Mouse (Mus musculus) left cerebral cortex, adult 2 months (tissue): Measurements from ENCODE around the gene Calu. TPM values are rescaled to one million over a fixed set of nuclear protein-coding genes. Genes with fewer than 3 reads are reported as not detected.
A peak's percentile ranks its signal among the peaks of the same experiment; 100 is the strongest.

ENCODE experiments used
- DNase-seq, 2 experiments: peaks; one replicate each; pipeline ENCODE4 v3.0.0; 2021 to 2022; ENCODE audit warnings: low spot score in 2 of 2, mixed read lengths in 1 of 2; ENCODE audit errors: extremely low spot score in 1 of 2
- H3K27ac ChIP-seq: fragments of 200-600 bp; 2 replicates; pipeline ENCODE4 v1.8.1; 2022
- H3K4me3 ChIP-seq: fragments of 200-600 bp; 2 replicates; pipeline ENCODE4 v1.8.1; 2022
- CTCF ChIP-seq: fragments of 200-600 bp; IDR thresholded peaks from 2 replicates; pipeline ENCODE4 v1.8.1; 2022; ENCODE audit warnings: antibody characterized with exemption, mild to moderate bottlenecking, moderate library complexity
- intact Hi-C: fragments of 180-260 bp; cut with DNase I; formaldehyde crosslinking; loops from one replicate; pipeline ENCODE4 v1.15.1; 2025
- microRNA-seq, 2 experiments: library from miRNA; unstranded; fragments of <30 nt; microRNA quantifications; one replicate each; pipeline ENCODE4 v1.2.0; 2021
- total RNA-seq, 2 experiments: library from RNA; stranded (reverse); gene quantifications; 2 replicates each; pipeline ENCODE4 v1.2.3; 2021

The Calu gene
- total RNA-seq, 2 experiments from 2014 or later, result 59.5 to 65.2 TPM

DNA sequence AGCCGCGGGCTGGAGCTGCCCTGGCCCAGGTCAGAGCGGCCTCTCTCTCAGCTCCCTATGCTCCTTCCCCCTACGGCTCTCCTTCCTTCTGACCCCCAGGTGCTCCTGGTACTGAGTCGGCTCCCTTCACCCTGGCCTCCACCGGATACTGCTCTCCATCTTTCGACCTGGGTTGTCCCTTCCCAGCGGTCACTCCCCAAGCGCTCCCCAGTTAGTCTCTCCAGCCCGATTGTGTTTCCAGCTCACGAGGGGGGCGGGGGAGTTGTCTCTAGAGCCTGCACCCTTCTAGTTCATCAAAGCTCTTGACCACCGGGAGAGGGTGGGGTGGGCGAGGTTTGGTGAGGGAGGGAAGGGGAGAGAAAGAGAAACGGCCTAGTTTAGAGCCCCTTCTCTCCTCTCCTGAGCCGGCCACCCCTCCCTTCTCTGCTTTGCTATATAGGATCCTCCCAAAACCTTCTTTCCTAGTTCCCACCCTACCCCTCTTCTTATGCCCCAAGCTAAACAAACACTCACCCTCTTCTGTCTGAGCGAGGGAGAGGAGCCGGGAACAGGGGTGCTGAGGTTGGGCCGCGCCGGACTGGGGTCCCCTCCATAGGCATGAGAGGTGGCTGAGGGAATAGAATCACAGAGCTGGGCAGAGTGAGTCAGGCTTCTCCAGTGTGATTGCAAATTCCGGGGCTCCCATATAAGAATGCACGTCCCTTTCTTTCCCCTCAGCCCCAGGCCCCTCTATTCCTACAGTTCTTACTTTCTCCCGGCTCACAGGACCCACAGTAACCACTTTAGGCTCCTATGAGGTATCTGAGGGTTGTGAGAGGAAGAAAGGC is 49.1 kb downstream of the Calu start:
- TF ChIP-seq CTCF, result no peak
- intact Hi-C loops, result no loop called here
- no peak for DNase-seq

DNA sequence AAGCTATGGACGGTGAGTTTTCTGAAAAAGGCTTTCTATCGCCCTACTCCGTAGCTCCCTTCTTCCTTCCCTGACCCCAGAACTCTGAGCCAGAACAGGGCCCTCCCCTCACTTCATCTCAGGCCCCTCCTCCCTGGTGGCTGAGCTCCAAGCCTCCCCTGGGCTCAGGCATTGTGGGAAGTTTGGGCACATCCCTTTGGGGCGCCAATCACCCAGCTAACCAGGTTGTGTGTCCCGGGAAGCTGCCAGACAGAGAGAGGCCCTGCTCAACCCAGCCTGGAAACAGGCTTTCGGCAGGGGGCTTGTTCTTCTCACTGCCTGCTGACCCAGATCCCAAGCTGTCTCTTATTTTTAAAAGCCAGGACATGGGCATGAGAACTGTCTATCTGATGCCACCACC is 49.7 kb downstream of the Calu start:
- Histone ChIP-seq H3K27ac (peak overlapping the region; percentile 88; the same call in 1 of the 2 replicates), H3K4me3 (peak overlapping the region; percentile 84)
- intact Hi-C loops, result no loop called here
- no peak for TF ChIP-seq CTCF
- peak; percentile 33 to 50 for DNase-seq

More for the DNA sequence above, 49.1 kb downstream of the Calu start:
- H3K27ac ChIP-seq, result peak overlapping the region; percentile 88
- H3K4me3 ChIP-seq, result peak overlapping the region; percentile 84

DNA sequence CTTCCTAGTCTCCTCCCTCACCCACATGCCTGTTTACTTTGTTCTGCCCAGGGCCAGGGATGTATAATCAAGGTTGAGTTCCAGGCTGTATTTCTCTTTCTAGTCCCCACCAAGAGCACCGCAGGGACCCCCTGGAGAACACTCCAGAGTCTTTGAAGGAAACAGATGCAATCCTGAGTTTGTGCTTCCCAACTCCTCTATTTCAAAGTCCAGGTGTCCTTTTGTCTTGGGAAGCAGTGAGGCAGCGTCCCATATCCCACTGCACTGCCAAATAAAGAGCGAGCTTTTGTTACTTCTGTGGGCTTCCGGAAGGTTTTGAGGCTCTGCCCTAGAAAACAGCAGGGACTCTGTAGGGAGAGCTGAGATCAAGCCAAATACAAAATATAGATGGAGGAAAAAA is 52.0 kb downstream of the Calu start:
- no peak for TF ChIP-seq CTCF
- H3K4me3 ChIP-seq, result no peak overlapping the region
- intact Hi-C loops, result no loop called here
- DNase-seq, result no peak
- no peak overlapping the region for H3K27ac ChIP-seq

DNA sequence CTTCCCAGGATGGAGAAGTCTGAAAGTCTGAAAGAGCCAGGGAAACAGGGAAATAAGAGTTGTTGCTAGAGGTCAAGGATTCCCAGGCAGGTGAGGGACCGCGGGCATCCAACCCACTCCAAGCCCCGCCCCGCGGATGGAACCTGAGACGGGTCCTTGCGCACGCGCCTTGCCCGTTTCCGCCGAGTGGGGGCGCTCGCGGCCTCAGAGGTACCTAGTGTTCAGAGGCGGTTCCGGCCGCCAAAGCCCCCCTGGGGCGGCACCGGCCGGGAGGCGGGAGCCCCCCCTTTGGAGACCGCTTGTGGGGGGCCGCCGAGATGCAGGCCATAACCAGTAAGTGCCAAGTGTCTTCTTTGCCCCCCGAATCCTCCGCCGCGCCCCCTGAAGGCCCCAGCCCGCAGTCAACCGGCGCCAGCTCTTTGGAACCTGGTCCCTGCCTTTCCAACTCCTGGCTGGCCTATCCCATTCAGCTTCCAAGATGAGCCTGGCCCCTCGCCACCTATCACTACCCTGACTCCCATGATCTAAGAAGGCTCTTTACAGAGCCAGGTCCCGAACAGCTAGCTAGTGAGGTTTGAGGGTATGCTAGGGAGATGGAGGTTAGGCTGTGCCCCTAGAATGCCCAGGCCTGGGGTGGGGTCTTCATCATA is 54.9 kb downstream of the Calu start:
- TF ChIP-seq CTCF, result peak; percentile 37
- peak; percentile 24 to 30 for DNase-seq
- no peak overlapping the region for H3K27ac ChIP-seq
- H3K4me3 ChIP-seq, result no peak overlapping the region
- intact Hi-C loops, result no loop called here

DNA sequence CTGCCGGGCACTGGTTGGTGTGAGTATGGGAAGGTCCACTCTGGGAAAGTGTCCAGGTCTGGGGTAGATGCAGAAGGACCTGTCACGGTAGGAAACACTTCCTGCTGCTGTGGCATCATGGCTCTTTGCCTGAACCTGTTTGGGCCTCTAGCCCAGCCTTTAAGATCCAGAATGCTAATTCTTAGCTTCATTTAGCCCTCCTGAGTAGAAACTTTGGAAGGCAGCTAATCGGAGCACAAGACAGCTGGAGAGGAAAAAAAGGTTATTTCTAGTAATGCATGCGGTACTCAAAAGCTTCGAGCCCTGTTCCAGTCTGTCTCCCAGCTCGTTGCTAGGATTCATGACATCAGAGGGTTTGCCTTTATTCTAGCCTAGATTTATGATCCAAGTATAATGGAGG is 58.5 kb downstream of the Calu start:
- intact Hi-C loops, result no loop called here
- Histone ChIP-seq H3K4me3 (no peak overlapping the region), H3K27ac (peak overlapping the region; percentile 40)
- peak in 1 of 2 experiments; percentile 32 for DNase-seq
- no peak for TF ChIP-seq CTCF

DNA sequence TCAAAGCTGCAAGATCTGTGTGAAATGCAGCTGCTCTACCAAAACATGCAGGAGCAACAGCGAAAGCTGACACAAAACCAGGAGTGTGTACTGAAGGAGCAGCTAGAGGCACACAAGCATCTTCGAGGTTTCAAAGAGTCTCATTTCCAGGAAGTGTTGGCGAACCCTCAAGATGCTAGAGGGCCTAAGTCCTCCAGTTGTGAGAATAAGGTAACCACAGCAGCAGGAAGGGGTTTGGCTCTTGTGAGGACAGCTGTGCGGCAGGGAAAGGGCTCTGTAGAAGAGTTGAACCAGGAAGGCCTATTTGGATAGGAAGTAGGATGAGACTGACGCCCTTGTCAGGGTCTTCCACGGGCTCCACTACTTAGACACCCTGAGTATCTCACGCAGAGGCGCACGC is 67.6 kb downstream of the Calu start:
- intact Hi-C loops, result no loop called here
- no peak for TF ChIP-seq CTCF

DNA sequence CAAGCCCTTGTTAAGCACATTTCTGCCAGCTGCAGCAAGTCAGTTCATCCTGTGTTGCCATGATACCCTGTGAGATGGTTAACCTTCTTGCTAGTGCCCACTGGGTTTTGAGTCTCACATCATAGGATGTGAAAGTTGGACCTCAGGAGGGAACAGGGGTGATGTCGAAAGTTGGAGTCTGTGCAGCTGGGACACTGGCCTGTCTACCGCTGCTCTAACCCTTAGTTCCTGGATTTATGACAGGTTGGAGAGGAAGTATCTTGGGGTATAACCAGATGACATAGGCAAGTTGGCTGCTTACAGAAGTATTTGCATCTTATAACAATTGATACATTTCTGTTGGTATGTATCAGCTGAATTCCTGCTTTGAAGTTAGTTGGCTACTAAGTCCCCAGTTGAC is 72.7 kb downstream of the Calu start:
- no peak for DNase-seq
- no peak overlapping the region for H3K4me3 ChIP-seq
- TF ChIP-seq CTCF, result no peak
- H3K27ac ChIP-seq, result no peak overlapping the region
- intact Hi-C loops, result no loop called here

More for the DNA sequence above, 67.6 kb downstream of the Calu start:
- no peak for DNase-seq
- Histone ChIP-seq H3K27ac (no peak overlapping the region), H3K4me3 (no peak overlapping the region)

DNA sequence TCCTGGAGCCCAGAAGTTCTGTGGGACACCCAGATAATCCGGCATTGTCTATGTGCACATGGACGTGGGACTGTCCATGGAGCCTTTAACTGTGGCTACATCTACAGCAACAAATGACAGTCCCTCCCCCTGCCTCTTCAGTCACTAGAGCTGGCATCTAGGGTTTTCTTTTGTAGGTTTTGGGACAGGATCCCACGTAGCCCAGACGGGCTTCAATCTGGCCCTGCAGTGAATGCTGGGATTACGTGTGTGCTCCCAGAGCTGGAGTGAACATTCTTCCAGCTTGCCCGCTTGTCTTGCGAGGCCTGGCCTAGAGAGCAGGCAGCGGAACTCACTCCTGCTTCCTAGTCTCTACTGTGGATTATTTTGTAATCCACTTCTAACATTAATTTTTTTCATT is 77.2 kb downstream of the Calu start:
- H3K4me3 ChIP-seq, result no peak overlapping the region
- H3K27ac ChIP-seq, result no peak overlapping the region
- no peak for TF ChIP-seq CTCF
- intact Hi-C loops, result no loop called here
- DNase-seq, result no peak

DNA sequence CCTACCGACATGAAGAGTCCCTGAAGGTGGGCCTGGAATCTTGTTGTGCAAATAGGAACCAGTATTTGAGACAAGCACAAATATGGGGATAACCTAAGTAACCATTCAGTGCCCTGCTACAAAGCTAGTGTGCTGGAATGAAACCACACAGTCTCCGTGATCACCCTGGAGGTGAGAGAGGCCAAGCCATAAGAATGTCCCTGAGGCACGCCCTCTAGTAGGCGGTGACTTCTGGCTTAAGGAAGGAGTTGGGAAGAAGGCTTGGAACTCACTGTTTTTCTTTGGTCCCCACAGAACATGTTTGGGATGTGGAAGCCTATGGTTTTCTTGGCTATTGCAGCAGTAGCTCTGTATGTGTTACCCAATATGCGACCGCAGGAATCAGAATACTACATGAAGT is 78.5 kb downstream of the Calu start:
- intact Hi-C loops, result no loop called here
- no peak for TF ChIP-seq CTCF
- H3K27ac ChIP-seq, result no peak overlapping the region
- DNase-seq, result no peak
- no peak overlapping the region for H3K4me3 ChIP-seq

Small RNAs within 50 kb of the gene (microRNA-seq; reads per million reads assigned to microRNA genes)
- gene Gm26220 (0.48 to 0.49 reads per million in 2 experiments), gene Gm44354 (0 reads per million in 2 experiments)

Other genes with a start within 250 kb of the Calu start
- 10 to 100 TPM; 51.0 to 52.3 TPM for gene Rbm28, start 183.1 kb upstream of the Calu start, total RNA-seq
- 1 to 10 TPM; 2.5 to 2.9 TPM for gene Prrt4, start 168.5 kb upstream of the Calu start, total RNA-seq
- 10 to 100 TPM; 57.1 to 62.7 TPM for gene Impdh1, start 131.7 kb upstream of the Calu start, total RNA-seq
- 1 to 10 TPM; 8.0 to 9.1 TPM for gene Hilpda, start 75.6 kb upstream of the Calu start, total RNA-seq
- gene Fam71f2, start 68.5 kb upstream of the Calu start, total RNA-seq, result under 1 TPM; 0.38 to 0.72 TPM
- gene Fam71f1, start 28.9 kb upstream of the Calu start, total RNA-seq, result not detected
- gene Opn1sw, start 40.4 kb downstream of the Calu start, total RNA-seq, result under 1 TPM in 1 of 2 experiments, not detected in 1; 0.16 TPM
- 100 to 1,000 TPM; 104 to 105 TPM for gene Ccdc136, start 48.2 kb downstream of the Calu start, total RNA-seq
- 1 to 10 TPM; 1.2 to 1.7 TPM for gene Flnc, start 85.2 kb downstream of the Calu start, total RNA-seq
- 100 to 1,000 TPM; 242 to 247 TPM for gene Atp6v1f, start 119.6 kb downstream of the Calu start, total RNA-seq
- under 1 TPM; 0.54 to 0.72 TPM for gene Atp6v1fnb, start 123.4 kb downstream of the Calu start, total RNA-seq
- gene Kcp, start 159.9 kb downstream of the Calu start, total RNA-seq, result 1 to 10 TPM; 1.1 to 2.2 TPM
- gene Irf5, start 178.6 kb downstream of the Calu start, total RNA-seq, result 1 to 10 TPM; 4.0 to 4.4 TPM